Mouse (Mus musculus) forebrain, embryonic 10.5 days (tissue): Measurements from ENCODE around the gene Pdia5. TPM values are rescaled to one million over a fixed set of nuclear protein-coding genes. Genes with fewer than 3 reads are reported as not detected.

Experiments
- DNase-seq: peaks from one replicate; pipeline ENCODE4 v3.0.0-alpha.2; 2017; ENCODE audit warnings: low spot score; ENCODE audit errors: extremely low spot score
- H3K27ac ChIP-seq: fragments of 300-500 bp; sonication (generic); 2 replicates; pipeline ENCODE4 v1.5.1; 2016; ENCODE audit warnings: mild to moderate bottlenecking
- H3K27me3 ChIP-seq: fragments of 300-500 bp; sonication (generic); 2 replicates; pipeline ENCODE4 v1.6.1; 2016; ENCODE audit warnings: mild to moderate bottlenecking; ENCODE audit not compliant: poor library complexity, severe bottlenecking
- H3K36me3 ChIP-seq: fragments of 300-500 bp; sonication (generic); replicated peaks from 2 replicates; pipeline ENCODE4 v1.6.1; 2016; ENCODE audit warnings: mild to moderate bottlenecking, moderate library complexity
- H3K4me1 ChIP-seq: fragments of 300-500 bp; sonication (generic); 2 replicates; pipeline ENCODE4 v1.6.1; 2016
- H3K4me3 ChIP-seq: fragments of 300-500 bp; sonication (generic); 2 replicates; pipeline ENCODE4 v1.5.1; 2016; ENCODE audit warnings: mild to moderate bottlenecking, moderate library complexity
- H3K9me3 ChIP-seq: fragments of 300-500 bp; sonication (generic); 2 replicates; pipeline ENCODE4 v1.6.1; 2016; ENCODE audit warnings: mild to moderate bottlenecking, moderate library complexity
- WGBS: fragments of 180-500 bp; shearing (Covaris S2); methylation state at CpG from one replicate; pipeline ENCODE4 v1.1.7; 2016; 5-methylcytosine and 5-hydroxymethylcytosine counted together
- polyA plus RNA-seq: library from polyadenylated mRNA; unstranded; fragments of >200 nt; fragmentation: Nextera tagmentation; extraction: Ambion mirVana; gene quantifications from 2 replicates; pipeline ENCODE4 v1.2.1, GENCODE M21; 2016

Gene Pdia5
- polyA plus RNA-seq, 1 experiment from 2014 or later, result 19.1 TPM

- Histone ChIP-seq H3K27me3 (peaks cover 4% of the 10 kb centered on the region; the same call in 1 of the 2 replicates), H3K27ac (no peak overlapping the region), H3K9me3 (peaks cover 7% of the 10 kb centered on the region; the same call in 1 of the 2 replicates), H3K36me3 (no peaks in the 10 kb centered on the region), H3K4me1 (peaks cover 4% of the 10 kb centered on the region), H3K4me3 (no peak overlapping the region)
- WGBS, result 87% methylated on average over 8 of the region's 8 CpGs
- no peak for DNase-seq
Observed at GRCm38 (mm10) chr16:35504266-35504665, 13.6 kb upstream of the Pdia5 start.

GRCm38 (mm10) chr16:35502456-35502855 lies 11.8 kb upstream of the Pdia5 start:
- WGBS, result 92% methylated on average over 11 of the region's 11 CpGs
- H3K27me3 ChIP-seq, result no peaks in the 10 kb centered on the region
- no peak for DNase-seq
- no peaks in the 10 kb centered on the region for H3K36me3 ChIP-seq
- no peak overlapping the region for H3K4me3 ChIP-seq
- no peaks in the 10 kb centered on the region for H3K4me1 ChIP-seq
- H3K27ac ChIP-seq, result no peak overlapping the region
- peaks cover 7% of the 10 kb centered on the region; the same call in 1 of the 2 replicates for H3K9me3 ChIP-seq

- no peak overlapping the region for H3K4me3 ChIP-seq
- WGBS, result 85% methylated on average over 4 of the region's 4 CpGs
- H3K27me3 ChIP-seq, result no peaks in the 10 kb centered on the region
- H3K27ac ChIP-seq, result no peak overlapping the region
- H3K9me3 ChIP-seq, result peaks cover 7% of the 10 kb centered on the region; the same call in 1 of the 2 replicates
- DNase-seq, result no peak
- H3K4me1 ChIP-seq, result no peaks in the 10 kb centered on the region
- H3K36me3 ChIP-seq, result no peaks in the 10 kb centered on the region
Observed at GRCm38 (mm10) chr16:35501106-35501760, 10.6 kb upstream of the Pdia5 start.

- WGBS, result 92% methylated on average over 3 of the region's 3 CpGs
- H3K4me3 ChIP-seq, result no peak overlapping the region
- peaks cover 7% of the 10 kb centered on the region; the same call in 1 of the 2 replicates for H3K9me3 ChIP-seq
- no peaks in the 10 kb centered on the region for H3K36me3 ChIP-seq
- no peaks in the 10 kb centered on the region for H3K4me1 ChIP-seq
- H3K27me3 ChIP-seq, result no peaks in the 10 kb centered on the region
- DNase-seq, result no peak
- H3K27ac ChIP-seq, result no peak overlapping the region
Observed at GRCm38 (mm10) chr16:35500342-35500741, 9.7 kb upstream of the Pdia5 start.

- Histone ChIP-seq H3K4me3 (peak overlapping the region; percentile 93), H3K9me3 (no peaks in the 10 kb centered on the region), H3K27me3 (peaks cover 15% of the 10 kb centered on the region), H3K36me3 (no peaks in the 10 kb centered on the region), H3K4me1 (peaks cover 51% of the 10 kb centered on the region), H3K27ac (peak overlapping the region; percentile 86; the same call in 1 of the 2 replicates)
- WGBS, result 17% methylated on average over 10 of the region's 10 CpGs
- no peak for DNase-seq
Observed at GRCm38 (mm10) chr16:35489793-35490192, 880 bp downstream of the Pdia5 start.

GRCm38 (mm10) chr16:35489066-35489718 lies 1.5 kb downstream of the Pdia5 start:
- H3K9me3 ChIP-seq, result no peaks in the 10 kb centered on the region
- H3K4me3 ChIP-seq, result peak overlapping the region; percentile 93
- 60% methylated on average over 10 of the region's 10 CpGs for WGBS
- peaks cover 15% of the 10 kb centered on the region for H3K27me3 ChIP-seq
- H3K4me1 ChIP-seq, result peaks cover 57% of the 10 kb centered on the region
- DNase-seq, result no peak
- H3K27ac ChIP-seq, result no peak overlapping the region
- H3K36me3 ChIP-seq, result no peaks in the 10 kb centered on the region

- Histone ChIP-seq H3K4me1 (peaks cover 64% of the 10 kb centered on the region), H3K4me3 (no peak overlapping the region), H3K36me3 (no peaks in the 10 kb centered on the region), H3K27ac (no peak overlapping the region), H3K27me3 (peaks cover 15% of the 10 kb centered on the region), H3K9me3 (no peaks in the 10 kb centered on the region)
- 91% methylated on average over 4 of the region's 4 CpGs for WGBS
- DNase-seq, result no peak
Observed at GRCm38 (mm10) chr16:35487776-35488175, 2.9 kb downstream of the Pdia5 start.

GRCm38 (mm10) chr16:35487056-35487455 lies 3.6 kb downstream of the Pdia5 start:
- H3K27me3 ChIP-seq, result peaks cover 15% of the 10 kb centered on the region
- no peaks in the 10 kb centered on the region for H3K36me3 ChIP-seq
- DNase-seq, result no peak
- no peak overlapping the region for H3K27ac ChIP-seq
- no peak overlapping the region for H3K4me3 ChIP-seq
- peaks cover 64% of the 10 kb centered on the region for H3K4me1 ChIP-seq
- 45% methylated on average over 4 of the region's 4 CpGs for WGBS
- H3K9me3 ChIP-seq, result no peaks in the 10 kb centered on the region

- Histone ChIP-seq H3K4me3 (no peak overlapping the region), H3K4me1 (peaks cover 60% of the 10 kb centered on the region), H3K27me3 (peaks cover 15% of the 10 kb centered on the region), H3K36me3 (no peaks in the 10 kb centered on the region; the same call in 1 of the 2 replicates), H3K27ac (no peak overlapping the region), H3K9me3 (no peaks in the 10 kb centered on the region)
- no peak for DNase-seq
- 92% methylated on average over 9 of the region's 9 CpGs for WGBS
Observed at GRCm38 (mm10) chr16:35485711-35486110, 5.0 kb downstream of the Pdia5 start.

GRCm38 (mm10) chr16:35484526-35485233 lies 6.0 kb downstream of the Pdia5 start:
- peaks cover 10% of the 10 kb centered on the region for H3K27me3 ChIP-seq
- peaks cover 50% of the 10 kb centered on the region for H3K4me1 ChIP-seq
- WGBS, result 75% methylated on average over 8 of the region's 8 CpGs
- H3K27ac ChIP-seq, result peak overlapping the region; percentile 67
- DNase-seq, result no peak
- no peaks in the 10 kb centered on the region for H3K9me3 ChIP-seq
- no peaks in the 10 kb centered on the region; the same call in 1 of the 2 replicates for H3K36me3 ChIP-seq
- no peak overlapping the region for H3K4me3 ChIP-seq

- WGBS, result 37% methylated on average over 4 of the region's 4 CpGs
- H3K27ac ChIP-seq, result peak overlapping the region; percentile 67
- no peak overlapping the region for H3K4me3 ChIP-seq
- peaks cover 5% of the 10 kb centered on the region for H3K27me3 ChIP-seq
- no peaks in the 10 kb centered on the region for H3K9me3 ChIP-seq
- H3K36me3 ChIP-seq, result no peaks in the 10 kb centered on the region; the same call in 1 of the 2 replicates
- DNase-seq, result no peak
- H3K4me1 ChIP-seq, result peaks cover 44% of the 10 kb centered on the region
Observed at GRCm38 (mm10) chr16:35484105-35484504, 6.6 kb downstream of the Pdia5 start.

- peaks cover 8% of the 10 kb centered on the region for H3K4me1 ChIP-seq
- H3K36me3 ChIP-seq, result peaks cover 3% of the 10 kb centered on the region
- no peaks in the 10 kb centered on the region for H3K9me3 ChIP-seq
- WGBS, result 82% methylated on average over 6 of the region's 6 CpGs
- H3K27me3 ChIP-seq, result no peaks in the 10 kb centered on the region
- DNase-seq, result no peak
- H3K27ac ChIP-seq, result no peak overlapping the region
- H3K4me3 ChIP-seq, result no peak overlapping the region
Observed at GRCm38 (mm10) chr16:35479301-35479700, 11.4 kb downstream of the Pdia5 start.

- Histone ChIP-seq H3K4me3 (no peak overlapping the region), H3K27me3 (no peaks in the 10 kb centered on the region), H3K4me1 (no peaks in the 10 kb centered on the region; the same call in 1 of the 2 replicates), H3K27ac (no peak overlapping the region), H3K36me3 (peaks cover 6% of the 10 kb centered on the region), H3K9me3 (no peaks in the 10 kb centered on the region)
- 69% methylated on average over 1 of the region's 1 CpGs for WGBS
- DNase-seq, result no peak
Observed at GRCm38 (mm10) chr16:35477273-35477672, 13.4 kb downstream of the Pdia5 start.
